Mouse (Mus musculus): ENCODE measurements around the gene Sigmar1. TPM values are rescaled to one million over a fixed set of nuclear protein-coding genes. Genes with fewer than 3 reads are reported as not detected.
A peak's percentile ranks its signal among the peaks of the same experiment; 100 is the strongest.
"Not testable (repeated sequence)": the region's sequence is repeated elsewhere in the genome, so short reads cannot be mapped to it uniquely, and the experiment has no call there.

The Sigmar1 gene
- 61.1 and 62.2 TPM in 2 replicates for polyA plus RNA-seq (2016; fragmentation: Nextera tagmentation; extraction: Ambion mirVana)

DNA sequence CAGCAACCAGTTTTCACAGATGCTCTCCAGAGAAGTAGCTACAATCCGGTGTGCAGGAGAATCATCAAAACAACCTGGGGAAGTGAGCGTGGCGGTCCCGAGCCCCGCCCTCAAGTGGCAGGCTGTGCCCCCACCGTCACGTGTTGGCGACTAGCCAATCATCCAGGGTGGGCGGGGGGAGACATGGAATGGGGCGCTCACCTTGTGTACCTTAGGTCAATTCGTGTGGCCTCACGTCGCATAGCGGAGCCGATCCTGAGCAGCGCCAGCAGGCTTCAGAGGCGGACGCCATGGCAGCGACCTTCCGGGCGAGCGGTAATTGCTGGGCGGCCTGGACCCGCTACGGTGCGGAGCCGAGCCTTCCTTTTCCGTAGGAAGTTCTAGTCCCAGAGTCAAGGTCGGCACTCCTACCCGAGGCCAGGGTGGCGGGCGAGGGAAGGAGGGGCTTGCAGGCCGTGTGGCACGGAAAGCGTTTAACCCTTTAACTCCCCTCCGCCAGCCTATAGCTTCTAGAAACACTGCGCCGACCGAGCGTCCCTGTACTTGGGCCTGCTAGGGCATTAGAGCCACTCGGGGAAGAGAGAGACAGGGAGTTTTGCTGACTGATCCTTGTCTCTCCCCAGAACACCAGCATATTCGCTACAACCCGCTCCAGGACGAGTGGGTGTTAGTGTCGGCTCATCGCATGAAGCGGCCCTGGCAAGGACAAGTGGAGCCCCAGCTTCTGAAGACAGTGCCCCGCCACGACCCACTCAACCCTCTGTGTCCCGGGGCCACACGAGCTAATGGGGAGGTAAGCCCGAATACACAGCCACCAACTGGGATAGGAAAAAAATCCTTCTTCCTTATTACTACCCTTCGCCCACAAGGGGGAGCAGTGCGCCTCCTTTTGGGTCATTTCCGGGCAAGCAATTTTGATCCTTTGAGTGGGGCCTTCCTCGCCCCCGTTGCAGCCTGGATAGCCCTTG is at the start of gene Sigmar1:
TSS of gene Sigmar1 (minus strand) at position 820 of the 968 bp plus-strand sequence.
- peak within 1 kb of the TSS; percentile 86 for H3K4me2 ChIP-seq
- H3K36me3 ChIP-seq = peaks cover 26% of the 10 kb centered on the region
- ATAC-seq (ENCODE audit: insufficient number of reproducible peaks, insufficient read depth, low FRiP score, low TSS enrichment, low read depth) = peak; percentile 48
- peak within 1 kb of the TSS; percentile 65 for H3K9ac ChIP-seq (replicated peaks)
- no peaks in the 10 kb centered on the region for H3K27me3 ChIP-seq
- H3K9me3 ChIP-seq = no peaks in the 10 kb centered on the region
- H3K4me1 ChIP-seq (replicated peaks) = peaks cover 19% of the 10 kb centered on the region
- WGBS = under 1% methylated on average over 57 of the region's 57 CpGs
- H3K27ac ChIP-seq = peak within 1 kb of the TSS; percentile 89
- peak within 1 kb of the TSS; percentile 70 for H3K4me3 ChIP-seq (replicated peaks)

DNA sequence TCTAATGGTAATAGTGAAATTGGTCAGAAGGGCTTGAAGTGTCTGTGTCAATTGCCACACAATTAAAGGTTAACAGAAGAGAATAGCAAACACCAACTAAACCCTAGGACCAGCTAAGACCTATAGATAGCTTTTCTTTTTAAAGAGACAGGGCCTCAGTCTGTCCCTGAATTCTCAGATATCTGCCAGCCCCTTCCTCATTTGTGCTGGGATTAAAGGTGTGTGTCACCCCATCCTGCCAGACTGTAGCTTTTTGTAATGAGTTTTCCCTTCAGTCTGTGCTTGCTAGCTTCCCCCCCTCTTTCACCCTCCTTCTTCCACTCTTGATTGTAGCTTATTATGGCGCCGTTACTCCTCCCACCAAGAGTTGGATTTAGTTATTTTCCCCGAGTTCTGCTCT is 27.2 kb upstream of the Sigmar1 start:
- not testable (repeated sequence) for H3K27me3 ChIP-seq; H3K27ac ChIP-seq; H3K36me3 ChIP-seq; H3K9ac ChIP-seq (replicated peaks); H3K4me3 ChIP-seq (replicated peaks); H3K4me1 ChIP-seq (replicated peaks); ATAC-seq (ENCODE audit: insufficient number of reproducible peaks, insufficient read depth, low FRiP score, low TSS enrichment, low read depth); H3K4me2 ChIP-seq; H3K9me3 ChIP-seq
- WGBS = 39% methylated on average over 3 of the region's 3 CpGs

DNA sequence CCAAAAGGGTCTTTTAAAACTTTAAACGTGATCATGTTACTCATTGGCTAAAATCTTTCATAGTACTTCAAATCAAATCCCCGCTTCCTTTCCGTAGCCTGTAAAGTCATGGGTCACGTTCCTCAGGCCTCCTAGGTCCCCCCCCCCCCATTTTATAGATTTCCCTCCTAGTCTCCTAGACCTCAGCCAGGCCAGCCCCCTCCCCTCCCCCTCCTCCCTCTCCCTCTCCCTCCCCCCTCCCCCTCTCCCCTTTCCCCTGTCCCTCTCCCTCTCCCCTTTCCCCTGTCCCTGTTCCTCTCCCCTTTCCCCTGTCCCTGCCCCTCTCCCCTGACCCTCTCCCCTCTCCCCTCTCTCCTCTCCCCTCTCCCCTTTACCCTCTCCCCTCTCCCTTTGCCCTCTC is 26.8 kb upstream of the Sigmar1 start:
- not testable (repeated sequence) for H3K27me3 ChIP-seq; H3K27ac ChIP-seq; H3K9ac ChIP-seq (replicated peaks); H3K9me3 ChIP-seq; H3K4me3 ChIP-seq (replicated peaks); H3K4me1 ChIP-seq (replicated peaks); H3K36me3 ChIP-seq; H3K4me2 ChIP-seq; ATAC-seq (ENCODE audit: insufficient number of reproducible peaks, insufficient read depth, low FRiP score, low TSS enrichment, low read depth)
- 16% methylated on average over 4 of the region's 4 CpGs for WGBS

DNA sequence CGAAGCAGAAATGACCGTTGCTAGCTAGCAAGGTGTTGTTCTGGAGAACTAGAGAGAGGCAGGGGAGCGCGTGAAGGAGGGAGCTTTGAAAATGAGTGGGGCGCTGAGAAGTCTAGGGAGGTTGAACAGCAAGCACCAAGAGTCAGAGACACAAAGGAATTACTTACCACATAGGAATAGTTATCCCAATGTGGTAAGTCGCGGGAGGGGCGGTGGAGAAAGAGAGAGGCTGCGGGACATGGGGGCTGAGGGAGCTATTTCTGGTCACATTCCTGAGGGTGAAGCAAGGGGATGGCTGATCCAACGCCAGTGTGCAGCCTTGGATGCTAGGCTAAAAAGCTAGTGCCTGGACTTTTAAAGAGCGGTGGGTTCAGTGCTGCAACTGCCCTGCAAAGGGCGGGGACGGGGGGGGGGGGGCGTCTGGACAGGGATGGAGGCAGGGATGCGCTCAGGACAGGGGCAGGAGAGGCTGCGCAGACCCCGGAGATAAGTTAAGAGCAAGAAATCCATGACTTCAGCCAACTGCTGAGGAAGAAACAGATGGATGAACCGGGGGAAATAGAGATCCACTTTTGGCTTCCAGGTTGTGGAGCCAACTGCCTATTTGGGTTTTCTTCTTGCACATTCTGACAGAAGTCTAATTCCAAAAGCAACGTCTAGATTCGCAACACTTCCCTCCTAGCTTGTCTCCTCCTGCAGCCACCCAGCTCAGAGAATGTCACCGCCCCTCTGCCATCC is 26.0 kb upstream of the Sigmar1 start:
- H3K4me3 ChIP-seq (replicated peaks); H3K36me3 ChIP-seq; H3K4me1 ChIP-seq (replicated peaks); H3K27ac ChIP-seq; ATAC-seq (ENCODE audit: insufficient number of reproducible peaks, insufficient read depth, low FRiP score, low TSS enrichment, low read depth); H3K27me3 ChIP-seq; H3K9ac ChIP-seq (replicated peaks); H3K9me3 ChIP-seq: not testable (repeated sequence)
- WGBS = 21% methylated on average over 18 of the region's 21 CpGs
- H3K4me2 ChIP-seq = 0 out of 2 replicates have a peak overlapping the region, but pooled peaks have one; percentile 19

DNA sequence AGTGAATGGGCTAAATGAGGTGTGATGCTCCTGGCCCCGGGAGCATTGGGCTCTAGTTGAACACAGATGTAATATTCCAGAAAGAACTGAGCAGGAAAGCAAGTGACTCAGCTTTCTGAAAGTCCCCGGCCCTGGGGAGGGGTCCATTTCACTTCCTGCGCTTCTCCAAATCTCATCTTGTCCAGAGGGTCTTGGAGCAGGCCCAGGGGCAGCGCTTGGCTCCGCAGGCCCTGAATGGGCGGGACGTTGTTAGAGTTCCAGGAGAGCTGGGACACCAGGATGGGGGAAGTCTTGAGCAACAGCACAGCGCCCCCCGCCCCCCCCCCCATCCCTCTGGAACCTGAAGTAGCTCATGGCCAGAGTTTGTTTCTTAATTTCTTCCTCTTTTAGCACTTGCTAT is 25.3 kb upstream of the Sigmar1 start:
- 22% methylated on average over 9 of the region's 9 CpGs for WGBS
- H3K36me3 ChIP-seq; ATAC-seq (ENCODE audit: insufficient number of reproducible peaks, insufficient read depth, low FRiP score, low TSS enrichment, low read depth); H3K4me3 ChIP-seq (replicated peaks); H3K9ac ChIP-seq (replicated peaks); H3K27me3 ChIP-seq; H3K9me3 ChIP-seq; H3K4me2 ChIP-seq; H3K27ac ChIP-seq; H3K4me1 ChIP-seq (replicated peaks): not testable (repeated sequence)

DNA sequence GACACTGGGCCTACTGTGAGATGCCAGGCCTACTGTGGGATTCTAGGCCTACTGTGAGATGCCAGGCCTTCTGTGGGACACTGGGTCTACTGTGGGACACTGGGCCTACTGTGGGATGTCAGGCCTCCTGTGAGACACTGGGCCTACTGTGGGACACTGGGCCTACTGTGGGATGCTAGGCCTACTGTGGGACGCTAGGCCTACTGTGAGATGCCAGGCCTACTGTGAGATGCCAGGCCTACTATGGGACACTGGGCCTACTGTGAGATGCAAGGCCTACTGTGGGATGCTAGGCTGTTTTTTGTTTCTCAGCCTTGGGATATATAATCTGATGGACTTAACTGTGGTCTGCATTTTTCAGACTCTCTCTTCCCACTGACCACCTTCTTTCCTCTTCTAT is 19.9 kb upstream of the Sigmar1 start:
- not testable (repeated sequence) for H3K27me3 ChIP-seq; H3K36me3 ChIP-seq; H3K9ac ChIP-seq (replicated peaks); H3K4me1 ChIP-seq (replicated peaks); H3K27ac ChIP-seq; H3K4me2 ChIP-seq; H3K4me3 ChIP-seq (replicated peaks); ATAC-seq (ENCODE audit: insufficient number of reproducible peaks, insufficient read depth, low FRiP score, low TSS enrichment, low read depth); H3K9me3 ChIP-seq
- 90% methylated on average over 1 of the region's 1 CpGs for WGBS

DNA sequence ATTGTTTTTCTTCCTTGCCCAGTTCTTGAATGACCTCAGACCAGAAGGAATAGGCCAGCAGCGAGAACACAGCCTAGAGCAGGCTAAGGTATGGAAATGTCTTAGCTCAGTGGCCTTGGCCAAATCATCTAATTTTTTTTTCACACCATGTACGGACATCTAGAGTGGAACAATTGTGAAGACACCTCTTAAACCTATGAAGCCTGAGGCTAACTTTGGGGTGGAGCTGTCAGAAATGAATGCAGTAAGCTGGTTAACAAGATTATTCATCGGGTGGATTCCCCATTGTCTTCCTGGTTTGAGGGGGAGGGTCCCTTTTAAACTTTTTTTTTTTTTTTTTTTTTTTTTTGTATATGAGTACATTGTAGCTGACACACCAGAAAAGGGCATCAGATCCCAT is 18.5 kb upstream of the Sigmar1 start:
- Histone ChIP-seq H3K27ac (0 out of 2 replicates have a peak overlapping the region, but pooled peaks have one; percentile 41), H3K4me3 (replicated peaks) (peak overlapping the region; percentile 42), H3K4me2 (peak overlapping the region; percentile 52)
- H3K36me3 ChIP-seq; H3K9me3 ChIP-seq; H3K9ac ChIP-seq (replicated peaks); ATAC-seq (ENCODE audit: insufficient number of reproducible peaks, insufficient read depth, low FRiP score, low TSS enrichment, low read depth); H3K4me1 ChIP-seq (replicated peaks); H3K27me3 ChIP-seq: not testable (repeated sequence)
- WGBS = 65% methylated on average over 3 of the region's 3 CpGs

DNA sequence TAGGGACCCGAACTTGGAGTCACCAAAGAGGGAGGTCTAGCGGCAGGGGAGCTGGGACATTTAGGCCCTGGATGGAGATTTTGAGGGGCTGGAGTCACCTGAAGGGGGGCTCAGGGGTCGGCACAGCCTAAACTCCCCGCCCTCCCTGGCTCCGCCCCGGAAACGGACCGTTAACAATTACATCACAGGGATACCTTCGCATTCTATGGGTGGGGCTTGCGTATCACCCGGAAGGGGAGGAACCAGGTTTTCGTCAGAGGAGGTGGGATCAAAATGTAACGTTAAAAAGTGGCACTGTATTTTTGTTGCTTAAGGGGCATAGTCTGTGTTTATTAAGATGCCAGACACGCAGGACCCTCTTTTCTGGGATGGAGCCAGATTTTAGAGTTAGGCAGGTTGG is 18.0 kb upstream of the Sigmar1 start, which contains the start of gene Ccl27a:
TSS of gene Ccl27a (minus strand) at position 246 of the 400 bp plus-strand sequence.
- not testable (repeated sequence) for H3K9me3 ChIP-seq; H3K36me3 ChIP-seq; ATAC-seq (ENCODE audit: insufficient number of reproducible peaks, insufficient read depth, low FRiP score, low TSS enrichment, low read depth); H3K4me1 ChIP-seq (replicated peaks); H3K9ac ChIP-seq (replicated peaks); H3K27me3 ChIP-seq
- H3K27ac ChIP-seq = peak within 1 kb of the TSS; percentile 50; the same call in 1 of the 2 replicates
- 2% methylated on average over 12 of the region's 14 CpGs for WGBS
- peak within 1 kb of the TSS; percentile 42 for H3K4me3 ChIP-seq (replicated peaks)
- peak within 1 kb of the TSS; percentile 52 for H3K4me2 ChIP-seq

DNA sequence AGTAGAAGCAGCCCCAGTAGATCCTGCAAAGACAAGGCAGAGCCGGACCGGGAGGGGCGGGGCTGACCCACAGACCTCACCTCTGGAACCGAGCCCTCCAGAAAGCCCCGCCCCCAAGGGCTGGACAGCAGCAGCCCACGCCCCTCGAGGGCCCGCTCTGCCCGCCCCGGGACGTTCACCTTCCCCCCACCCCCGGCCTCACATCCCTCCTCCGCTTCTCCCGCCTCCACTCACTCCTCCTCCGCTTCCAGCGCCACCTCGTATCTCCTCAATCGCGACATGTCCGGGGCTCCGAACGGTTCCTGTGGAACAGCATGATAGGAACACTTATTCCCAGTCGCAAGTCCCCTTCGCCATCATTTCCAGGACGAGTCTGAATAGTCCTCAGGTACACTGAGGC is 17.5 kb upstream of the Sigmar1 start:
- not testable (repeated sequence) for H3K9ac ChIP-seq (replicated peaks); H3K4me1 ChIP-seq (replicated peaks); H3K36me3 ChIP-seq; H3K27me3 ChIP-seq; ATAC-seq (ENCODE audit: insufficient number of reproducible peaks, insufficient read depth, low FRiP score, low TSS enrichment, low read depth); H3K9me3 ChIP-seq
- Histone ChIP-seq H3K27ac (0 out of 2 replicates have a peak overlapping the region, but pooled peaks have one; percentile 50), H3K4me2 (peak overlapping the region; percentile 52), H3K4me3 (replicated peaks) (peak overlapping the region; percentile 42)
- WGBS = 2% methylated on average over 19 of the region's 25 CpGs

DNA sequence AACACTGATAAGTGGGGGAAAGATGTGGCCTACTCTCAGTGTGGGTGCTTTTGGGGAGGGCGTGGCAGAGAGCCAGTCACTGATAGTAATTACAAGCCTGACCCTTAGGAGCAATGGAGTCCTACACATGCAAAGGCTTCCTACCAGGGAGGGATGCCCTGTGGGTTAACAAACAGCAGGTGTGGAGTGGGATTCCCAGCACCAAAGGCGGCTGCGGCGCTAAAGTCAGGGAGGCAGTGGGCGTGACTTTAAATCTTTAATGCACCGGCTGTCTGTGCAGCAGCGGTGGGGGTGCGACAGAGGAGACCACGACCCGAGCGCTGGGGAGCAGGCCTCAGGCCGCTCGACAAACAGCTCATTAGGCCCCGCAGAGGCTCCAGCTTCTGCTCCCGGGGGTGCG is 17.0 kb upstream of the Sigmar1 start:
- H3K27me3 ChIP-seq; H3K9ac ChIP-seq (replicated peaks); H3K4me1 ChIP-seq (replicated peaks); ATAC-seq (ENCODE audit: insufficient number of reproducible peaks, insufficient read depth, low FRiP score, low TSS enrichment, low read depth); H3K9me3 ChIP-seq; H3K36me3 ChIP-seq: not testable (repeated sequence)
- Histone ChIP-seq H3K27ac (peak overlapping the region; percentile 47; the same call in 1 of the 2 replicates), H3K4me2 (peak overlapping the region; percentile 45), H3K4me3 (replicated peaks) (peak overlapping the region; percentile 26)
- 2% methylated on average over 7 of the region's 16 CpGs for WGBS

DNA sequence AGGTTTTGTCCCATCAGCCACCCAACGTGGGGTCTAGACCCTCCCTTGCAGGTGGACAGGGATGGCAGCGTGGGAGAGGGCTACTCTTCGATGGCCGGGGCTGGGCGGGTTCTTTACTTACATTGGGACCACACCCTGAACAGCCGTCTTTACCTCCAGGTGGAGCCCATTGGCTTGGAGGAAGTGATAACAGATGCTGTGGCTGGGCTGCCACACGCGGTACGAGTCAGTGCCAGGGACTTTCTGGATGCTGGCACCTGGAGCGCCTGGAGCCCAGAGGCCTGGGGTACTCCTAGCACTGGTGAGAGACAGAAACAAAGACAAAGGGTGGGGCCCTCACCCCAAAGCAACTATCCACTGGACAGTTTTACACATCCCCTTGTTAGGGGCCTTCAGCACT is 11.3 kb upstream of the Sigmar1 start:
- H3K4me3 ChIP-seq (replicated peaks); H3K4me2 ChIP-seq; H3K27ac ChIP-seq; H3K9me3 ChIP-seq; H3K27me3 ChIP-seq; ATAC-seq (ENCODE audit: insufficient number of reproducible peaks, insufficient read depth, low FRiP score, low TSS enrichment, low read depth); H3K9ac ChIP-seq (replicated peaks): not testable (repeated sequence)
- Histone ChIP-seq H3K36me3 (peaks cover 31% of the 10 kb centered on the region), H3K4me1 (replicated peaks) (peaks cover 12% of the 10 kb centered on the region)
- WGBS = 78% methylated on average over 10 of the region's 10 CpGs

All from limb, embryonic 12.5 days (tissue).